Mouse (Mus musculus) C2C12 (cell line): ENCODE results near the gene Gm49333. TPM values are rescaled to one million over a fixed set of nuclear protein-coding genes. Genes with fewer than 3 reads are reported as not detected.
"Not testable (repeated sequence)": the region's sequence is repeated elsewhere in the genome, so short reads cannot be mapped to it uniquely, and the experiment has no call there.

Source experiments
- H3K27me3 ChIP-seq: one replicate; pipeline ENCODE4 v1.6.1; 2011; ENCODE audit not compliant: control insufficient read depth, insufficient read depth, insufficient read length
- H3K36me3 ChIP-seq: one replicate; pipeline ENCODE4 v1.6.1; 2011; ENCODE audit not compliant: control insufficient read depth, insufficient read depth
- H3K4me3 ChIP-seq: one replicate; pipeline ENCODE4 v1.5.1; 2011; ENCODE audit warnings: mild to moderate bottlenecking, control low read depth; ENCODE audit not compliant: poor library complexity, insufficient read depth, severe bottlenecking
- H3K79me2 ChIP-seq: one replicate; pipeline ENCODE4 v1.6.1; 2011; ENCODE audit not compliant: control insufficient read depth, insufficient read depth
- H3K79me3 ChIP-seq: one replicate; pipeline ENCODE4 v1.6.1; 2011; ENCODE audit warnings: low read depth, control low read depth
- H3ac ChIP-seq: one replicate; pipeline ENCODE3; 2011; ENCODE audit warnings: low read depth; ENCODE audit not compliant: control insufficient read depth, insufficient read length
- CEBPB ChIP-seq: IDR thresholded peaks from one replicate; pipeline ENCODE4 v1.6.1; 2011; ENCODE audit warnings: low read depth, mild to moderate bottlenecking, control low read depth, moderate library complexity
- CTCF ChIP-seq: IDR thresholded peaks from one replicate; pipeline ENCODE4 v1.5.1; 2011; ENCODE audit not compliant: control insufficient read depth, insufficient read depth, insufficient read length
- FOSL1 ChIP-seq: IDR thresholded peaks from one replicate; pipeline ENCODE4 v1.8.0; 2011; ENCODE audit warnings: mild to moderate bottlenecking, low read length; ENCODE audit not compliant: poor library complexity, insufficient read depth, severe bottlenecking
- MAX ChIP-seq: IDR thresholded peaks from one replicate; pipeline ENCODE4 v1.6.1; 2011; ENCODE audit warnings: mild to moderate bottlenecking, control low read depth
- MYOD1 ChIP-seq: IDR thresholded peaks from one replicate; pipeline ENCODE4 v1.6.1; 2011; ENCODE audit warnings: low read depth; ENCODE audit not compliant: control insufficient read depth, insufficient read length
- MYOG ChIP-seq: IDR thresholded peaks from one replicate; pipeline ENCODE4 v1.6.1; 2011; ENCODE audit not compliant: control insufficient read depth, insufficient read length; ENCODE audit errors: extremely low read depth
- USF1 ChIP-seq: IDR thresholded peaks from one replicate; pipeline ENCODE4 v1.6.1; 2011; ENCODE audit warnings: low read depth, mild to moderate bottlenecking, control low read depth, moderate library complexity
- polyA plus RNA-seq: library from polyadenylated mRNA; unstranded; fragments of >200 nt; fragmentation: generic; extraction: Trizol; gene quantifications from one replicate; pipeline ENCODE4 v1.2.1, GENCODE M21; 2012; ENCODE audit warnings: missing spikeins

Gm49333 gene
- polyA plus RNA-seq, 1 experiment = not detected

- no peak overlapping the region for H3K4me3 ChIP-seq
- no peak overlapping the region for H3ac ChIP-seq
- peaks cover 31% of the 10 kb centered on the region for H3K79me2 ChIP-seq
- TF ChIP-seq MYOD1 = no peak
- H3K36me3 ChIP-seq = peaks cover 95% of the 10 kb centered on the region
- no peaks in the 10 kb centered on the region for H3K27me3 ChIP-seq
- H3K79me3 ChIP-seq = peaks cover 13% of the 10 kb centered on the region
These were observed 46.3 kb downstream of the Gm49333 start for GRCm38 (mm10) chr16:20657661-20658060.

- H3K36me3 ChIP-seq = peaks cover 17% of the 10 kb centered on the region
- not testable (repeated sequence) for H3K79me2 ChIP-seq, H3K4me3 ChIP-seq, H3K79me3 ChIP-seq, H3ac ChIP-seq, H3K27me3 ChIP-seq
These were observed 56.6 kb downstream of the Gm49333 start, which contains the start of gene Eif4g1 for GRCm38 (mm10) chr16:20668013-20668412. Eif4g1 (plus strand) TSS chr16:20668313.

GRCm38 (mm10) chr16:20670291-20670690 lies 58.9 kb downstream of the Gm49333 start:
- no peaks in the 10 kb centered on the region for H3K27me3 ChIP-seq
- H3K79me2 ChIP-seq = peaks cover 26% of the 10 kb centered on the region
- TF ChIP-seq USF1 = no peak
- no peak for TF ChIP-seq FOSL1
- TF ChIP-seq CTCF = no peak
- TF ChIP-seq MYOG = no peak
- no peak for TF ChIP-seq MAX
- TF ChIP-seq MYOD1 = no peak
- no peak for TF ChIP-seq CEBPB
- H3K36me3 ChIP-seq = peaks cover 13% of the 10 kb centered on the region
- H3K4me3 ChIP-seq = no peak overlapping the region
- no peak overlapping the region for H3ac ChIP-seq
- H3K79me3 ChIP-seq = peaks cover 22% of the 10 kb centered on the region

- H3K4me3 ChIP-seq = no peak overlapping the region
- peaks cover 42% of the 10 kb centered on the region for H3K79me2 ChIP-seq
- H3ac ChIP-seq = no peak overlapping the region
- peaks cover 37% of the 10 kb centered on the region for H3K79me3 ChIP-seq
- peaks cover 29% of the 10 kb centered on the region for H3K36me3 ChIP-seq
- no peaks in the 10 kb centered on the region for H3K27me3 ChIP-seq
- TF ChIP-seq MYOG = no peak
- TF ChIP-seq MAX = no peak
- TF ChIP-seq MYOD1 = no peak
- no peak for TF ChIP-seq USF1
- no peak for TF ChIP-seq FOSL1
- no peak for TF ChIP-seq CTCF
- TF ChIP-seq CEBPB = no peak
These were observed 60.5 kb downstream of the Gm49333 start for GRCm38 (mm10) chr16:20671886-20672285.

DNA sequence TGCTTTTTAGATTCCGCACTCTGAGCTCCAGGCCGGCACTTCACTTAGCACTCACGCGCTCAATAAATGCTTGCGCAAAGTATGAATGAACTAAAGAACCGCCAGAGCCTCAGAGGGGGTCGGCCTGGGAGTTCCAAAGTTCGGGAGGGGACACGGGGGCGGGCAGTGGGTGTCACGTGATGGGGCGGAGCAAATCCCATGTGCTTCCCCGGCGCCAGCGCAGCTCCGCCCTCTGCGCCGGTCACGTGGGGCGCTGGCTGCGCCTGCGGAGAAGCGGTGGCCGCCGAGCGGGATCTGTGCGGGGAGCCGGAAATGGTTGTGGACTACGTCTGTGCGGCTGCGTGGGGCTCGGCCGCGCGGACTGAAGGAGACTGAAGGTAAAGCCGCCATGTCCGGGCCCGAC lies 61.1 kb downstream of the Gm49333 start:
- peaks cover 35% of the 10 kb centered on the region for H3K36me3 ChIP-seq
- H3K79me3 ChIP-seq = peaks cover 42% of the 10 kb centered on the region
- peak overlapping the region; percentile 93 for H3K4me3 ChIP-seq
- peaks cover 48% of the 10 kb centered on the region for H3K79me2 ChIP-seq
- H3K27me3 ChIP-seq = no peaks in the 10 kb centered on the region
- TF ChIP-seq USF1 (peak; percentile 99), MAX (peak; percentile 90), CEBPB (peak; percentile 12), CTCF (no peak), FOSL1 (no peak), MYOG (no peak), MYOD1 (no peak)
- H3ac ChIP-seq = peak overlapping the region; percentile 94

DNA sequence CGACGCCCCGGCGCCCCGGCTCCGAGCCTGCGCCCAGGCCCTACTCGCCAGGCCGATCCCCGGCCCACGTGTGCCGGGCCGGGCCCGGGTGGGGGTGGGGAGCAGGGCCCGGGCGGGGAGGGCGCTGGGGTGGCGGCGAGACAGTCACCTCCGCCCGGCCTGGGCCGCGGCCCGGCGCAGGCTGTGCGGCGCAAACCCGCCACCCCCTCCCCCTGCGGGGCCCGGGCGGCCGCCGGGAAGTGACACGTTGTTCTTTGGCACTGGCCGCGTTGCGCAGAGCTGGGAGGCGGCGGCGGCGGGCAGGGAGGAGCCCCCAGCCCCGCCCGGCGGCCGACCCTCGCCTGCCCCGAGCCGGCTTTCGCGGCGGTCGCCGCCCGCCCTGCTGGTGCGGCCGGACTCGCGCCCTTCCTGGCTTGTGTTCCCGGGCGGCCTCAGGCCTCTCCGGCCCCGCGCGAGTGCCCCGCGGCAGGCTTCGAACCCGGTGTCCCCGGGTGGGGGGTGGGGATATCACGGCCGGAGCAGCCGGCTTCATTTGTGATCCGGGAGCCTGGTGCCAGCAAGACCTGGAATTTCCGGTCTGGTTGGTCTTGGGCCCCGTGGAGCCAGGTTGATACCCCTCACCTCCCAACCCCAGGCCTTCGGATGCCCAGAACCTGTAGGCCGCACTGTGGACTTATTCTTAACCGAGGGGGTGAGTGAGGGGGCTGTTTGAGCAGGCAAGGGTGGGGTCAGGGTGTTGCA lies 61.7 kb downstream of the Gm49333 start:
- TF ChIP-seq CEBPB (no peak), USF1 (no peak), FOSL1 (no peak), MYOD1 (no peak), MAX (no peak), CTCF (no peak)
- Histone ChIP-seq H3ac (peak overlapping the region; percentile 94), H3K4me3 (peak overlapping the region; percentile 93), H3K36me3 (peaks cover 39% of the 10 kb centered on the region), H3K27me3 (no peaks in the 10 kb centered on the region), H3K79me2 (peaks cover 53% of the 10 kb centered on the region), H3K79me3 (peaks cover 42% of the 10 kb centered on the region)
